Mouse (Mus musculus): ENCODE measurements around the gene Perm1. TPM values are rescaled to one million over a fixed set of nuclear protein-coding genes. Genes with fewer than 3 reads are reported as not detected.

Gene Perm1
- polyA plus RNA-seq, 1 experiment from 2014 or later = 2.1 TPM

DNA sequence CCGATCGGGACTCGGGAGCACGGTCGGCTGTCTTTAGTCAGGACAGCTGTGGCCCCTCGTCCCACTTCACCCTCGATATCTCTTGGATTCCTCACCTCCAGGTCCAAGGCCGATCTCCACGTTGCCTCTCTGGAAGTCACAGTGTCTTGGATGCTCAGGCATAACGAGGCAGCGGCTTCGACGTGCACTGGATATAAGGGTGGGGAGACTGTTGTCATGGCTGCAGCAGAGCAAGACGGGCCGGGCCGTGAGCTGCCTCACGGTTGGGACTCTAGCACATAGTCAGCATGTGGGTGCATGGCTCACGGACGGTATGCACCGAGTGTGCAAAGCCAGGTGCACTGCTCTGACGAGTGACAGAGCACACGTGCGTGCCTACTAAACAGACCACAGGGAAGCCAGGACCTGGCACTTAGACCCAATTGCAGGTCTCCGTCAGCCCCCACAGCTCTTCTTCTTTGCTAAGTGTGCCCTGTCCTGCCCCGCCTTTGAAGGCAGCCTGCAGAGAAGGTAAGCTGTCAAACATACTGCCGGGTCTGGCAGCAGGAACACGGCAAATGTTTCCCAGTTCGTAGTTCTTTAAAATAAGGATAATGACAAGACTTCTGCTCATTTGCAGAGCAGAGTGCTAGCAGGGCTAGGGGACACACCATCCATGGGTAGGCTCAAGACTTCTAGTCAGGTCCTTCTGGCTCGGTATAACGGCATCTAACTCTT, 38.9 kb downstream of the Perm1 start:
- Histone ChIP-seq H3K4me3 (peak overlapping the region; percentile 27), H3K4me1 (peaks cover 14% of the 10 kb centered on the region; the same call in 1 of the 2 replicates), H3K27ac (replicated peaks) (0 out of 2 replicates have a peak overlapping the region, but pooled peaks have one; percentile 11), H3K9me3 (no peaks in the 10 kb centered on the region), H3K36me3 (peaks cover 2% of the 10 kb centered on the region; the same call in 1 of the 2 replicates), H3K27me3 (peaks cover 30% of the 10 kb centered on the region), H3K4me2 (replicated peaks) (peak overlapping the region; percentile 47), H3K9ac (replicated peaks) (peak overlapping the region; percentile 26)
- peak; percentile 65 for ATAC-seq (ENCODE audit: low FRiP score, low read depth)
- WGBS = 3% methylated on average over 28 of the region's 30 CpGs

DNA sequence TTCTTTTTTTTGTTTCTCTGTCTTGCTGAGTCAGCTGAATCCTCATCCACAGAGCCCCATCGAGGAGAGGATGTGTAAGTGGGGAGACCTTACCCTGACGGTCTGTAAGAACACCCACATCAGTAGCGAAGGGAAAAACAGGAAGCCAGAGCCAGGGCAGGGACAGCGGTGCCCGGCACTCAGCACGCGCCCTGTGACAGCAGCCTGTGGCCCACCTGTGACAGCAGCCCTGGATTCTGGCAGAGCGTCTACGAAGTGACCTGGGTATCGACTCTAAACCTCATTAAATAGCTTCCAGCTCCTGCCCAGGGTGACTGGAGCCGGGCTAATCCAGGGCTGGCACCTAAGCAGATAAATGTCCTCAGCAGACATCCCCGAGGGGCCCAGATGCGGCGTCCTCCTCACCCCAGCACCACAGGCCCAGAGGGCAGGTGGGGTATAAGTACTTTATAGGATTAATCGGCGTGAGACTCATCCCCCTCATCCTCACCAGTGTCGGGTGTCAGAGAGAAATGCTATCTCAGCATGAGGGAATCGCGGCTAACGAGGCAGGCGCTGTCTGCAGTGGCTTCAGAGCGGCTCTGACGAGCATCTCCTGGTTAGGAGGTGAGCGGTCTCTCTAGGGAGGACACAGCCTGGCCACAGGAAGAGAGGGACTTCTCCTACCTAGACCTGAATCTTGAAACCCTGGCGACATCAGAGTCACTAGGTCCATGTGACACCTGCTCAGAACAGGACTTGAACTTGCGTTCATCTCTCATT, 39.6 kb downstream of the Perm1 start, which contains the start of gene Samd11:
TSS of gene Samd11 (minus strand) at position 580 of the 762 bp plus-strand sequence.
- H3K4me1 ChIP-seq = peaks cover 14% of the 10 kb centered on the region; the same call in 1 of the 2 replicates

More for the DNA sequence above, 39.6 kb downstream of the Perm1 start, which contains the start of gene Samd11:
- Histone ChIP-seq H3K9me3 (no peaks in the 10 kb centered on the region), H3K36me3 (no peaks in the 10 kb centered on the region), H3K4me3 (peak within 1 kb of the TSS; percentile 27), H3K4me2 (replicated peaks) (peak within 1 kb of the TSS; percentile 47), H3K9ac (replicated peaks) (peak within 1 kb of the TSS; percentile 26), H3K27me3 (peaks cover 30% of the 10 kb centered on the region), H3K27ac (replicated peaks) (0 out of 2 replicates have a peak within 1 kb of the TSS, but pooled peaks have one; percentile 11)
- WGBS = 2% methylated on average over 26 of the region's 26 CpGs
- ATAC-seq (ENCODE audit: low FRiP score, low read depth) = peak; percentile 27; the same call in 1 of the 2 replicates

Small RNAs within 50 kb of the gene (microRNA-seq; reads per million reads assigned to microRNA genes)
- gene Mir7658 = 6.0 reads per million, percentile 21 among the genes with 10 or more reads in this experiment

Other genes starting within 250 kb of the Perm1 start
- gene B3galt6, start 223.2 kb upstream of the Perm1 start, polyA plus RNA-seq (2016; fragmentation: Nextera tagmentation; extraction: Ambion mirVana) = 19.1 and 23.0 TPM in 2 replicates
- 120 and 130 TPM in 2 replicates for gene Sdf4, start 223.0 kb upstream of the Perm1 start, polyA plus RNA-seq (2016; fragmentation: Nextera tagmentation; extraction: Ambion mirVana)
- gene Tnfrsf4, start 202.0 kb upstream of the Perm1 start, polyA plus RNA-seq (2016; fragmentation: Nextera tagmentation; extraction: Ambion mirVana) = 0.52 and 0.77 TPM in 2 replicates
- gene Tnfrsf18, start 189.7 kb upstream of the Perm1 start, polyA plus RNA-seq (2016; fragmentation: Nextera tagmentation; extraction: Ambion mirVana) = 2.2 and 2.4 TPM in 2 replicates
- gene Ttll10, start 156.5 kb upstream of the Perm1 start, polyA plus RNA-seq (2016; fragmentation: Nextera tagmentation; extraction: Ambion mirVana) = not detected in 2 replicates
- gene 9430015G10Rik, start 105.9 kb upstream of the Perm1 start, polyA plus RNA-seq (2016; fragmentation: Nextera tagmentation; extraction: Ambion mirVana) = 59.8 and 60.0 TPM in 2 replicates
- 1.1 and 1.2 TPM in 2 replicates for gene Rnf223, start 85.4 kb upstream of the Perm1 start, polyA plus RNA-seq (2016; fragmentation: Nextera tagmentation; extraction: Ambion mirVana)
- 155 and 160 TPM in 2 replicates for gene Agrn, start 18.4 kb upstream of the Perm1 start, polyA plus RNA-seq (2016; fragmentation: Nextera tagmentation; extraction: Ambion mirVana)
- 1.3 and 2.0 TPM in 2 replicates for gene Isg15, start 15.1 kb upstream of the Perm1 start, polyA plus RNA-seq (2016; fragmentation: Nextera tagmentation; extraction: Ambion mirVana)
- 7.6 and 8.1 TPM in 2 replicates for gene AW011738, start 12.6 kb upstream of the Perm1 start, polyA plus RNA-seq (2016; fragmentation: Nextera tagmentation; extraction: Ambion mirVana)
- 29.7 and 31.9 TPM in 2 replicates for gene Plekhn1, start 19.0 kb downstream of the Perm1 start, polyA plus RNA-seq (2016; fragmentation: Nextera tagmentation; extraction: Ambion mirVana)
- 85.2 and 93.7 TPM in 2 replicates for gene Noc2l, start 20.1 kb downstream of the Perm1 start, polyA plus RNA-seq (2016; fragmentation: Nextera tagmentation; extraction: Ambion mirVana)
- 5.2 and 5.6 TPM in 2 replicates for gene Samd11, start 39.8 kb downstream of the Perm1 start, polyA plus RNA-seq (2016; fragmentation: Nextera tagmentation; extraction: Ambion mirVana)
- not detected in 2 replicates for gene Vmn2r-ps159, start 115.2 kb downstream of the Perm1 start, polyA plus RNA-seq (2016; fragmentation: Nextera tagmentation; extraction: Ambion mirVana)